Comparison of ENCODE assay signal across 11 mouse cellular contexts in the genomic region with DNA sequence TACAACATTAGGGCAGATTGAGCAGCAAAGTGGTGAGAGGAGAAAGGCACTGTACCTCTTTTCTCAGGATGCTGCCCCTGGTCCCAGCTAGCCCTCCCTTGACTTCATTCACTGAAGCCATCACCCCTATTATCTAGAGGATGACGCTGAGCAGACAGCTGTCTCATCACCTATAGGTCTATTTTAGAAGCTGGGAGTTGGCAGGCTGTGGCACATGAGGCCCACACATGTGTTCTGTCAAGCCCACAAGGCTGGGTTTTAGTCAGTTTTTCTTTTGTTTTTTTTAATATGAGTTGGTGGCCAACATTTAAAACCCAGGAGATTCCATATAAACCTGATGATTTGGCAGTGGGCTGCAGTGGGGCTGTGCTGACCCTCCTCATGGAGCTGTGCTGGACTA.
DNase-seq lines count a peak whose midpoint lies in the region; ATAC-seq lines count a peak whose summit lies in the region.
"Had no signal": no experiment of that assay in that cellular context is flagged by ENCODE, and none has a peak within 500 bp of the region (broad histone marks: within the 10 kb centered on the region; RNA-seq: fewer than 3 reads in every experiment).

No protein-coding gene starts in this region.

- no peak for ATAC-seq in kidney, embryonic 15.5 days (replicated peaks; ENCODE audit: low FRiP score)

- H3K9me3 ChIP-seq in kidney, embryonic 15.5 days (replicated peaks): no peaks in the 10 kb centered on the region
- H3K9me3 ChIP-seq: hindbrain, embryonic 12.5 days; midbrain, embryonic 12.5 days had no signal

- no peak overlapping the region for H3K4me3 ChIP-seq in kidney, embryonic 15.5 days (replicated peaks)
- H3K4me3 ChIP-seq: hindbrain, embryonic 12.5 days; midbrain, embryonic 12.5 days had no signal

- WGBS in kidney, embryonic 15.5 days: 71% methylated on average over 1 of the region's 1 CpGs

- H3K36me3 ChIP-seq in kidney, embryonic 15.5 days: peaks cover 55% of the 10 kb centered on the region

- H3K9ac ChIP-seq in kidney, embryonic 15.5 days: no peak overlapping the region
- H3K9ac ChIP-seq: hindbrain, embryonic 12.5 days; midbrain, embryonic 12.5 days had no signal

- peaks cover 41% of the 10 kb centered on the region for H3K4me1 ChIP-seq in kidney, embryonic 15.5 days

- no peak overlapping the region for H3K4me2 ChIP-seq in kidney, embryonic 15.5 days
- H3K4me2 ChIP-seq: hindbrain, embryonic 12.5 days; midbrain, embryonic 12.5 days had no signal

- no peaks in the 10 kb centered on the region for H3K27me3 ChIP-seq in kidney, embryonic 15.5 days
- H3K27me3 ChIP-seq: hindbrain, embryonic 12.5 days; midbrain, embryonic 12.5 days had no signal

- peak; percentile 39 to 68 for DNase-seq in frontal cortex, postnatal 36 days (ENCODE audit: low spot score in 2 of 2)
- DNase-seq in frontal cortex, postnatal 14 days (ENCODE audit: low spot score in 2 of 2): no peak
- no peak for DNase-seq in kidney, postnatal 14 days
- DNase-seq in right cerebral cortex, adult 2 months (ENCODE audit: low spot score in 2 of 2): peak; percentile 41 to 55
- DNase-seq in right cerebral cortex, postnatal 14 days: no peak
- peak; percentile 41 to 61 for DNase-seq in right cerebral cortex, postnatal 36 days (ENCODE audit: low spot score in 2 of 2)
- no peak for DNase-seq in adrenal gland, postnatal 14 days
- DNase-seq: cerebellum, postnatal 25 days had no signal

- H3K27ac ChIP-seq in kidney, embryonic 15.5 days: peak overlapping the region; percentile 70
- H3K27ac ChIP-seq: midbrain, embryonic 12.5 days had no signal

Comparison
In these comparisons a context has a peak if more than half of its experiments do, and no peak if none do; other contexts are left out.
1. DNase-seq: peak in frontal cortex, postnatal 36 days (2 of 2), right cerebral cortex, adult 2 months (2 of 2) and right cerebral cortex, postnatal 36 days (2 of 2); none in frontal cortex, postnatal 14 days (0 of 2), kidney, postnatal 14 days (single experiment), right cerebral cortex, postnatal 14 days (single experiment) and adrenal gland, postnatal 14 days (single experiment).